Mouse (Mus musculus): ENCODE results near the gene Dtx1. TPM values are rescaled to one million over a fixed set of nuclear protein-coding genes. Genes with fewer than 3 reads are reported as not detected.
A peak's percentile ranks its signal among the peaks of the same experiment; 100 is the strongest.

Gene Dtx1
- polyA plus RNA-seq, 1 experiment from 2014 or later, result 34.2 TPM

DNA sequence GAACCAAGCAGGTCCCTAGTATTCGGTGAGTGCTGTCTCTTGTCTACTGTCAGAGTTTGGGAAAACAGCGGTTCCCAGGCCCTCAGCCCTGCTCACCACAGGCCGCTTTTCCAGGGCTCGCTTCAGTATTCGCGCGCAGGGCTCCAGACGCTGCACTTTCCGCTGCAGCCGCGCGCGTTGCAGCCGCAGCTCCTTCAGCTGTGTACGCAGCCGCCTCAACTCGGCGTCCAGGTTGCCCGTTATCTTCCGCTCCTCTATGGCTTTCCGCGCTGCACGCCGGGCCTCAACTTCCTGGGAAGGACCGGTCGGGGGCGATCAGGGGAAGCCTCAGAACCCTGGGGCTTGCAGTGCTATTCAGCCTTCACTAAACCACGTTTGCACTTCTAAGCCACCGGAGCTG lies 80.6 kb downstream of the Dtx1 start:
- H3K27ac ChIP-seq, result no peak overlapping the region
- H3K27me3 ChIP-seq, result peaks cover 13% of the 10 kb centered on the region
- peak overlapping the region; percentile 11; the same call in 1 of the 2 replicates for H3K4me3 ChIP-seq (replicated peaks)
- 8% methylated on average over 29 of the region's 29 CpGs for WGBS
- peaks cover 25% of the 10 kb centered on the region for H3K36me3 ChIP-seq
- no peaks in the 10 kb centered on the region for H3K9me3 ChIP-seq
- peaks cover 18% of the 10 kb centered on the region for H3K4me1 ChIP-seq (replicated peaks)
- no peak for ATAC-seq
- no peak overlapping the region; the same call in 1 of the 2 replicates for H3K9ac ChIP-seq (replicated peaks)
- H3K4me2 ChIP-seq (replicated peaks), result peak overlapping the region; percentile 44

Other genes starting within 250 kb of the Dtx1 start
- 6.8 and 9.5 TPM in 2 replicates for gene Sdsl, start 239.1 kb downstream of the Dtx1 start, polyA plus RNA-seq (2015; fragmentation: Nextera tagmentation; extraction: Ambion mirVana)
- gene Sds, start 235.4 kb downstream of the Dtx1 start, polyA plus RNA-seq (2015; fragmentation: Nextera tagmentation; extraction: Ambion mirVana), result 0.32 TPM in 1 of 2 replicates, not detected in the other
- 25.1 and 29.3 TPM in 2 replicates for gene Plbd2, start 208.3 kb downstream of the Dtx1 start, polyA plus RNA-seq (2015; fragmentation: Nextera tagmentation; extraction: Ambion mirVana)
- 2.3 and 2.4 TPM in 2 replicates for gene Slc8b1, start 200.8 kb downstream of the Dtx1 start, polyA plus RNA-seq (2015; fragmentation: Nextera tagmentation; extraction: Ambion mirVana)
- 12.6 and 15.6 TPM in 2 replicates for gene Tpcn1, start 123.3 kb downstream of the Dtx1 start, polyA plus RNA-seq (2015; fragmentation: Nextera tagmentation; extraction: Ambion mirVana)
- gene Iqcd, start 122.9 kb downstream of the Dtx1 start, polyA plus RNA-seq (2015; fragmentation: Nextera tagmentation; extraction: Ambion mirVana), result 1.4 and 2.0 TPM in 2 replicates
- 23.0 and 23.9 TPM in 2 replicates for gene Rita1, start 99.3 kb downstream of the Dtx1 start, polyA plus RNA-seq (2015; fragmentation: Nextera tagmentation; extraction: Ambion mirVana)
- gene Ddx54, start 99.2 kb downstream of the Dtx1 start, polyA plus RNA-seq (2015; fragmentation: Nextera tagmentation; extraction: Ambion mirVana), result 43.9 and 44.3 TPM in 2 replicates
- not detected in 2 replicates for gene Cfap73, start 77.7 kb downstream of the Dtx1 start, polyA plus RNA-seq (2015; fragmentation: Nextera tagmentation; extraction: Ambion mirVana)
- gene Rasal1, start 63.1 kb downstream of the Dtx1 start, polyA plus RNA-seq (2015; fragmentation: Nextera tagmentation; extraction: Ambion mirVana), result 0.15 TPM in 1 of 2 replicates, not detected in the other
- gene Oas2, start 37.9 kb upstream of the Dtx1 start, polyA plus RNA-seq (2015; fragmentation: Nextera tagmentation; extraction: Ambion mirVana), result 0.07 and 0.17 TPM in 2 replicates
- gene Oas3, start 65.7 kb upstream of the Dtx1 start, polyA plus RNA-seq (2015; fragmentation: Nextera tagmentation; extraction: Ambion mirVana), result 0.16 and 0.45 TPM in 2 replicates
- 0.19 and 0.27 TPM in 2 replicates for gene Oas1e, start 83.6 kb upstream of the Dtx1 start, polyA plus RNA-seq (2015; fragmentation: Nextera tagmentation; extraction: Ambion mirVana)
- 0.20 and 0.31 TPM in 2 replicates for gene Oas1c, start 100.6 kb upstream of the Dtx1 start, polyA plus RNA-seq (2015; fragmentation: Nextera tagmentation; extraction: Ambion mirVana)
- gene Oas1f, start 135.4 kb upstream of the Dtx1 start, polyA plus RNA-seq (2015; fragmentation: Nextera tagmentation; extraction: Ambion mirVana), result not detected in 2 replicates
- gene Oas1h, start 149.5 kb upstream of the Dtx1 start, polyA plus RNA-seq (2015; fragmentation: Nextera tagmentation; extraction: Ambion mirVana), result not detected in 2 replicates
- 0.27 and 0.35 TPM in 2 replicates for gene Oas1g, start 175.7 kb upstream of the Dtx1 start, polyA plus RNA-seq (2015; fragmentation: Nextera tagmentation; extraction: Ambion mirVana)
- gene Oas1a, start 195.6 kb upstream of the Dtx1 start, polyA plus RNA-seq (2015; fragmentation: Nextera tagmentation; extraction: Ambion mirVana), result 0.34 and 0.63 TPM in 2 replicates
- not detected in 2 replicates for gene Oas1d, start 202.6 kb upstream of the Dtx1 start, polyA plus RNA-seq (2015; fragmentation: Nextera tagmentation; extraction: Ambion mirVana)